Mouse (Mus musculus): Measurements from ENCODE around the gene Maml1. TPM values are rescaled to one million over a fixed set of nuclear protein-coding genes. Genes with fewer than 3 reads are reported as not detected.

The Maml1 gene
- total RNA-seq, 4 experiments from 2014 or later, result 21.2 to 24.5 (median 23.9) TPM

DNA sequence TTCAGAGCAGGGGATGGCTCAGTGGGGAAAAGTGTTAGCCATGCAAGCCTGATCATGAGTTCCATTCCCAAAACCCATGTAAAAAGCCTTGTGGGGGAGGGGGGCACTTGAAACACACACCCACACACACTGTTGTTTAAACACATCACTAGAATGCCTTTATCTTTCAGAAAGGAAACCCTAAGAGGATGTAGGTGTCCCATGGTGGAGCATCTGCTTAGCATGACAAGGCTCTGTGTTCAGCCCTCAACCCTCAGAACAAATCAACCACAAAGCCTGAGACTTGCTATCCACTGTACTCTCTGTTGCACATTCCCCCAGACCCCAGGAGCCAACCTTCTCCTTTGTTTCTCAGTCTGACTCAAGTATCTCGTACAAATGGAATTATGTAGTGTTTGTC is 12.1 kb downstream of the Maml1 start:
- DNase-seq, result no peak

GRCm38 (mm10) chr11:50279005-50279404 is 13.1 kb downstream of the Maml1 start:
- no peak for DNase-seq

DNA sequence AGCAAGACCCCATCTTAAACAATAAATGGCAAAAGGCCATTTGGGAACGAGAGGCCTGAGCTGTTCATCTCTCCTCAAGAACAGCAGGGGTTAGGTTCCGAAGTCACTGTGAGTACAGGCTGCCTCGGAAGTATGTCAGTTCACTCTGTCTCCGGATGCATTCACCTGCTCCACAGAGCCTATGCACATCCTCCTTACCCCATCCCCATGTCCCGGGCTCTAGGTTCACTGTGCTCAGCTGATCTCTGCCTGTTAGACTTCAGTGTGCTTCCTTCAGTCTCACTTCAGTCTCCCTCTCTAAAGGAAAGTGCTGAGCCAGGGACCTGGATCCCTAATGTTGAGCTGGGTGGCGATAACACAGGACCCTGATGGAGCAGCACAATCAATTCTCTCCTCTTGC is 14.4 kb downstream of the Maml1 start:
- DNase-seq, result no peak

GRCm38 (mm10) chr11:50277025-50277424 is 15.1 kb downstream of the Maml1 start:
- no peak for DNase-seq

- DNase-seq, result no peak
Measured at GRCm38 (mm10) chr11:50275568-50276151, 16.5 kb downstream of the Maml1 start.

DNA sequence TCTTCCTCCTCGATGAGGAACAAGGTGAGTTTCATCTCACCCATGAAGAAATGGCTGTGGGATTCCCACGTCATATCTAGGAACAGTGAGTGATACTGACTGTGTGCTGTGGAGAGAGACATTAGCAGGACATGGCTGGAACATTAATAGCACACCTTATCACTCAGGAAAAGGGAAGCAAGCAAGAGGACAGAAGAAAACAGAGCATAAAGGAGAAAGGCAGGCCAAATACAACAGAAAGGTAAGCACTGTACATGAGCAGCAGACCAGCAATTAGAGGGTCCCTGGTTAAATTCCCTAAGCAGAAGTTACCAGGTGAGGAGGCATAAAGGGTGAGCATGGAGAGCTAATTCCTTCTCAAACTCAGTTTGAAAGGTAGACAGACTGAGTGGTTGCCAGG is 17.0 kb downstream of the Maml1 start:
- DNase-seq, result no peak

DNA sequence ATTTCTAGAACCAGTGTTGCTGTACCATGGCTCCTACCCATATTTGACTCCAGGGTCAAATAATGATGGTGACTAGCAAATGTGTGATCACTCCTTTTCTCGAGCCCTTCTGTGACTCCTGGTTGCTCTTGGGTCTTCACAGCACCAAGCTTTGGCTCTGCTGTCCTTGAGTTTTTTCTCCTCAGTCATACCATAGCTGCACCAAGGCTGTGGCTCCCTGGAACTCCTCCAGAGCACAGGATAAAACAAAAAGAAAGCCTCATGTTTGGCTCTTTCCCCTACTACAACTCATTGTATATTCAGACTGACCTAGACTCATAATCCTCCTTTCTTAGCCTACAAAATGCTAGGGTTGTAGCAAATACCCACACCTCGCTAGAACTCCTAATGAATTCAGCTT is 19.3 kb downstream of the Maml1 start:
- DNase-seq, result no peak

DNA sequence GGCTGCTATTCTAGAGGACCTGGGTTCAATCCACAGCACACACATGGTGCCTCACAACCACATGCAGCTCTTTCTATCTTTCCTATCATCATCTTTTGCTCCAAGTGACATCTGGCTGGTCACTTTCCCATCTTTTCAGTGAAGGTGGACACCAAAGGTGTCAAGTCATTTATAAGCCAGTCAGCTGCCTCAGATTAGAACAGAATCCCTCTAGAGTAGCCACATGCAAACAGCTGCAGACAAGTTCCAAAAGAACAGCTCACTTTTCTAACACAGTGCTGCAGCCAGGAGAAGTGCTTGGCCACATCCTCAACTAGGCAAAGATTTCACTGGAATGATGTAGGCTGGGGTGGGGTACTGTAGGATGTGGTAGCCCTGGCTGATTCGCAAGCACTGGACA is 22.2 kb downstream of the Maml1 start:
- DNase-seq, result no peak

DNA sequence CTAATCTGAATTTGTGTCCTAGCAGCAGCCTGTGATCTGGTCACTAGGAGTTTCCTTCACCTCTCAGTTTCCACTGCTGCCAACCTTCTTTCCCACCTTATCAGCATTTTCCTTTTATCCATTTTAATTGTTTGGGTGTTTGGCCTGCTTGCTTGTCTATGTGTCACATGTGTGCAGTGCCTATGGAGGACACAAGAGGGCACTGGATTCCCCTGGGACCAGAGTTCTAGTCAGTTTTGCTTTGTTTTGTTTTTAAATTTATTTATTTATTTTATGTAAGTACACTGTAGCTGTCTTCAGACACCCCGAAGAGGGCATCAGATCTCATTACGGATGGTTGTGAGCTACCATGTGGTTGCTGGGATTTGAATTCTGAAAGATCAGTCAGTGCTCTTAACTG is 22.9 kb downstream of the Maml1 start:
- DNase-seq, result no peak

DNA sequence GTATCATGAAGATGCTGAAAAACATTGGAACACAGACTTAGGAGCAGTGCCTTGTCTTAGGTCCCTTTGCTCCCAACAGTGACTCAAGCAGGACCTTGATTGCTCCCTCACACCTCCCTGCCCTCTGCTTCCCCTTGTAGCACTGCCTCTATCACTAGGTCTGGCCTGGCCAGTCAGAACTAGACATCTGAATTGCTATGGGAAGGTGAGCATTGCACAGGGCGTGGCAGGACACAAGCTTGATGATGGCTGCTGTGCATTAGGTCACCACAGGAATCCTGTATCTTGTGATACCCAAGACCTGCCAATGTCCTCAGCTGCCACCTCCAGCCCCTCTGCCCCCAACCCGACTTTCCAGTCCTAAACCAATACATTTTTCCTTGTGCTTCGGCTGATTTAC is 25.1 kb downstream of the Maml1 start:
- no peak for DNase-seq

- no peak for DNase-seq
Measured at GRCm38 (mm10) chr11:50265931-50266330, 26.2 kb downstream of the Maml1 start.

DNA sequence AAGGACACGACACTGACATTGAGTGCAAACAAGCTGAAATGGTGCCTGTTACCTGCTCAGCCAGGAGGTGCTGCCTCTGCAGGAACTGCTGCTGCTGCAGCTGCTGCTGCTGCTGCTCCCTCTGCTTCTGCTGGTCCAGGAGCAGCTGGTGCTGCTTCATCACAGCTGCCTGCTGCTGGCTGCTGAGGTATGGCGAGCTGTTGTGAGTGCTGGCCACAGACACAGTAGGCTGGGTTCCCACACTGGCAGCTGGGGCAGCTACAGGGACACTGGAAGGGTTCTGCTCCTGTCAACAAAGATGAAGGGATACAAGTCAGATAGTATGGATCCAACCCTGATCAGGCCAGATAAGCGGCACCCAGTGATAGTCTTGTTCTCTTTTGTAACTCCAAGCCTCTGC is 28.9 kb downstream of the Maml1 start:
- no peak for DNase-seq

GRCm38 (mm10) chr11:50262020-50262419 is 30.1 kb downstream of the Maml1 start:
- DNase-seq, result no peak

GRCm38 (mm10) chr11:50258310-50258709 is 33.8 kb downstream of the Maml1 start:
- DNase-seq, result no peak

- no peak for DNase-seq
Measured at GRCm38 (mm10) chr11:50256615-50257014, 35.5 kb downstream of the Maml1 start.

DNA sequence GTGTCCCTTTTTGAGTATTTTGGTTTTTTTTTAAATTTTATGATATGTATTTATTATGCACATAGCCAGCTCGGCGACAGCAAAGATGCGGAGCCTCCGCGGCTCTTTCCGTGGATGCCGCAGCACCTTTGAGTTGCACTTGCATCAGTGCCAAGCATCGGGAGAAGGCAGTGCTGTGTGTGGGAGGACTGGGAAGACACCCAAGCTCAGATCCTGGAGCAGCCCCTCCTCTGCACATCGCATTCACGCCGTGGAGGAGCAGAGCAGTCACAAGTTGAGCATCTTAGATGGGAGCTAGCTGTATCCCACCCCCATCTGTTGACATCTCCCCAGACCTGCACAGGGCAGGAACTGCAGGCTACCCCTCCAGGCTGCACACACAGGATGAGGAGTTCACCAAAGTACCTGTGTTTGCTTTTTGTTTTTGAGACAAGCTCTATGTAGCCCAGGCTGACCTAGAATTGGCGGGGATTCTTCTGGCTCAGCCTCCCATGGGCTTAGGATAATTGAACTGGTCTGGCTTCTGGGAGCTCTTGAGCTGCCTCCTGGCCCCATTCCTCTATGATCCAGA is 38.0 kb downstream of the Maml1 start:
- no peak for DNase-seq

- DNase-seq, result no peak
Measured at GRCm38 (mm10) chr11:50253393-50253792, 38.7 kb downstream of the Maml1 start.

DNA sequence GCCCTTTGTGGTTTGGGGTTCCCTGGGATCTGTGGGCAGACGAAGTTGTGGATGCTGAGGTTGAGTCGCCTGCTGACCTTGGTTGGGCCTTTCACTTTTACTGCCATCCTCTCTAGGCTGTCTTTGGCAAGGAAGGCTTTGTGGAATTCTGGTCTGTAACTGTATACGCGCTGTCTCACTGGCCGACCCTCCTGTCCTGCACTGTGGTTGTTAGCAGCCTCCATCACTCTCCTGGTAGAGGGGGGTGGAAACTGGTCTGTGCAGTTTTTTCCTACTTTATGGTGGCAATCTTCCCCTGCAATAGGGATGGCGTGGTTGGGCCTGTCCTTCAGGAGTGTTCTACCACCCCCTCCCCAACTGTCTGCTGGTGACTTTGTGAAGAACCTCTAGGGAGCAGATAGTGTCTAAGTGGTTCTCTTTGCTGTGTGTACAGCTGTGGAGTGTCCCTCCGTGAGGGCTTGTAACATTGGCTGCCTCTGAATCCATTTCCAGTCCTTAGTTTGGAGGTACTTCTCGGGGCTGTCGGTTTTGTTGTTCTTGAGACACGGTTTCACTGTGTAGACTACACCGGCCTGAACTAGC is 39.3 kb downstream of the Maml1 start:
- DNase-seq, result no peak

- DNase-seq, result no peak
Measured at GRCm38 (mm10) chr11:50252166-50252565, 39.9 kb downstream of the Maml1 start.

- DNase-seq, result no peak
Measured at GRCm38 (mm10) chr11:50248473-50249171, 43.5 kb downstream of the Maml1 start.

- DNase-seq, result no peak
Measured at GRCm38 (mm10) chr11:50245269-50245668, 46.8 kb downstream of the Maml1 start.

DNA sequence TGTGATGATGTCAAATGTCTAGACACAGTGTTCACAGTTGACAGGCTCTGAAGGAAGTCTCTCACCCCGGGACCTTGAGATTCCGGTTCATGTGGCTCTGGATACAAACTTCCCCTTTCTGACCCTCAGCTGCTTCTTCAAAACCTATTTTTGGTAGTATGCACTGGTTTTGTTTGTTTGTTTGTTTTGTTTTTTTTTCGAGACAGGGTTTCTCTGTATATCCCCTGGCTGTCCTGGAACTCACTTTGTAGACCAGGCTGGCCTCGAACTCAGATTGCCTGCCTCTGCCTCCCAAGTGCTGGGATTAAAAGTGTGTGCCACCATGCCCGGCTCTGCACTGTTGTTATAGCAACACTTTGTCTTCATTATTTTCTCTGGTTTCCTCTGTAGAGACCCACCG is 48.2 kb downstream of the Maml1 start:
- no peak for DNase-seq

DNA sequence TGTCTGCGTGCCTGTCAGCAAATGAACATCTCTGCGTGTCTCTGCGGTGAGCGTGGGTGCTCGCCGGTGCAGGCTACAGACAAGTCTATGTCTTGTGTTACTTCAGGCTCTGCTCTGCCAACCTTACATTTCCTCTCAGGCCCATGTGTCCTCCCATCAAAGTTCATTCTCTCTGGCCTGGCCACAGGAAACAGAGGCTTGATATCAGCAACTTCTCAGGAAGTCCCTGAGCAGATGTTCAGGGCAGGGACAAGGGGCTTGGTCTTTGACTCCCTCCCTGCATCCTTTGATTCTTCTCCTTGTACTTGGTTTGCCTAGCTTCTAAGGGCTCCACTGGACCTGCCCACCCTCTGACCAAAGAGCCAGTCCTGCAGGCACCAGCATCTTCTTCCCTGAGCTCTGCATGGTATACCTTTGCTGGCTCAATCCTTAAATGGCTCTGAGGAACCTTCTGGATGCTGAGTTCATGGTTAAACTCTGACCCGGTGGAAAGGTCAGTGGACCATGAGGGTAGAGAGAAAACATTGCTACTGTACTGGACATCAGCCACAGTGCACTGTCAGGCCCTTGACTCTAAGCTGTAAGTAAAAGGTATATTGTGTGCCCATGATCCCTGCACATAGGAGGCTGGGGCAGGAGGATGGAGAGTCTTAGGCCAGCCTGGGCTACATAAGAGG is 51.7 kb downstream of the Maml1 start:
- DNase-seq, result no peak
